Mouse (Mus musculus): ENCODE data around the gene Ptk6. TPM values are rescaled to one million over a fixed set of nuclear protein-coding genes. Genes with fewer than 3 reads are reported as not detected.

Gene Ptk6
- total RNA-seq, 2 experiments from 2014 or later, result not detected

Other genes with a start within 250 kb of the Ptk6 start
- 10 to 100 TPM; 31.0 to 33.5 TPM for gene Nkain4, start 248.1 kb downstream of the Ptk6 start, total RNA-seq (2021)
- gene Arfgap1, start 235.6 kb downstream of the Ptk6 start, total RNA-seq (2021), result 100 to 1,000 TPM; 103 to 119 TPM
- gene Col20a1, start 216.3 kb downstream of the Ptk6 start, total RNA-seq (2021), result under 1 TPM; 0.50 to 0.87 TPM
- gene Chrna4, start 159.2 kb downstream of the Ptk6 start, total RNA-seq (2021), result 10 to 100 TPM; 26.8 to 33.5 TPM
- 100 to 1,000 TPM; 191 to 195 TPM for gene Kcnq2, start 67.5 kb downstream of the Ptk6 start, total RNA-seq (2021)
- gene Eef1a2, start 45.8 kb downstream of the Ptk6 start, total RNA-seq (2021), result 100 to 1,000 TPM; 399 to 423 TPM
- gene Ppdpf, start 15.5 kb downstream of the Ptk6 start, total RNA-seq (2021), result 100 to 1,000 TPM; 132 to 140 TPM
- gene Srms, start 10.4 kb upstream of the Ptk6 start, total RNA-seq (2021), result under 1 TPM in 1 of 2 experiments, not detected in 1; 0.18 TPM
- not detected for gene Fndc11, start 17.2 kb upstream of the Ptk6 start, total RNA-seq (2021)
- 1 to 10 TPM; 1.4 to 1.5 TPM for gene Helz2, start 39.2 kb upstream of the Ptk6 start, total RNA-seq (2021)
- gene Gmeb2, start 85.2 kb upstream of the Ptk6 start, total RNA-seq (2021), result 10 to 100 TPM; 18.8 to 23.2 TPM
- gene Stmn3, start 111.7 kb upstream of the Ptk6 start, total RNA-seq (2021), result 100 to 1,000 TPM; 885 to 936 TPM
- gene Rtel1, start 117.0 kb upstream of the Ptk6 start, total RNA-seq (2021), result 10 to 100 TPM; 53.6 to 67.6 TPM
- gene Zgpat, start 162.1 kb upstream of the Ptk6 start, total RNA-seq (2021), result 10 to 100 TPM; 73.9 to 83.5 TPM
- 10 to 100 TPM; 57.3 to 60.3 TPM for gene Arfrp1, start 162.6 kb upstream of the Ptk6 start, total RNA-seq (2021)
- gene Lime1, start 177.3 kb upstream of the Ptk6 start, total RNA-seq (2021), result 10 to 100 TPM; 40.8 to 44.9 TPM